Mouse (Mus musculus): ENCODE results near the gene Dek. TPM values are rescaled to one million over a fixed set of nuclear protein-coding genes. Genes with fewer than 3 reads are reported as not detected.

Dek gene
- polyA plus RNA-seq, 1 experiment from 2014 or later = 152 TPM

DNA sequence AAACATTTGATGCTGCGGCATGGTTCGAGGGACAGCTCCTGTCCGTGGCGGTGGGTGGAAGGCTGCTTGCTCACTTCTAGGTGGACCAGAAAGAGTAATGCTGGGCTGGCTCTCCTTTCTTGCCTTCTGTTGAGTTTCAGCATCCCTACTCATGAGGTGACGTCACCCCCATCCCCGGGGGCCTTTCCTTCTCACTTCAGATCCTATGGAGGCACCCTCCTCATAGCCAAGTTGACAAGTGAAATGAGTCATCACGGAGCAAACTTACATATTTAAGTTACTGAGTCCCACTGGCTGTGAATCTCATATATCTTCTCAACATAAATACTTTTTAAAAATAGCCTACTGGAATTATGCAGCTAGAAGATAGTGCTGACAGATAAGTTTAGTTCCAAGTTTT lies 28.8 kb upstream of the Dek start:
- Histone ChIP-seq H3K27me3 (replicated peaks) (no peaks in the 10 kb centered on the region), H3K27ac (replicated peaks) (no peak overlapping the region), H3K4me1 (peaks cover 5% of the 10 kb centered on the region), H3K9ac (no peak overlapping the region), H3K9me3 (peaks cover 13% of the 10 kb centered on the region), H3K4me3 (no peak overlapping the region), H3K4me2 (no peak overlapping the region), H3K36me3 (peaks cover 14% of the 10 kb centered on the region)
- no peak for ATAC-seq (ENCODE audit: extremely low read depth, insufficient number of reproducible peaks, low FRiP score, low TSS enrichment)
- 88% methylated on average over 7 of the region's 7 CpGs for WGBS

GRCm38 (mm10) chr13:47133058-47133457 lies 27.1 kb upstream of the Dek start:
- Histone ChIP-seq H3K27ac (replicated peaks) (no peak overlapping the region), H3K27me3 (replicated peaks) (no peaks in the 10 kb centered on the region), H3K36me3 (0 out of 2 replicates have a peak, but pooled peaks cover 2% of the 10 kb centered on the region), H3K4me2 (no peak overlapping the region), H3K9me3 (no peaks in the 10 kb centered on the region), H3K9ac (no peak overlapping the region), H3K4me1 (peaks cover 17% of the 10 kb centered on the region), H3K4me3 (no peak overlapping the region)
- WGBS = 74% methylated on average over 8 of the region's 8 CpGs
- ATAC-seq (ENCODE audit: extremely low read depth, insufficient number of reproducible peaks, low FRiP score, low TSS enrichment) = no peak

DNA sequence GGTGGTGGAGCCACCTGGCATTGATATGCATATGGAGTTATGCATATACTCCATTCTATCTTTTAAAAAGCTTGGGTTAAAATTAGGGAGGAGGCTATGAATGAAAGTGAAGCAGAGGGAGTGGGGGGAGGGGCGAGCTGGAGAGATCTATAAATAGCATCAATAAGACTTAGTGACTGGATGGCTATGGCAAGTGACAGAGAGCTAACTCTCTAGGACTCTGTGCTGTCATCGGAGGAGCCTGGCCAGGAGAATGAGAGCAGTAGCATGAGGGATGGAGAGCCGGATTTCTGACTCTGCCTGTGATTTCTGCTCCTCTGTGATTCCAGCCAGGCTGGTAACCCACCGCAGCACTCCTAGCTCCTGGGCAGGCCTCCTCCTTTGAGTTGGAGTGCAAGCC lies 23.1 kb upstream of the Dek start:
- peaks cover 28% of the 10 kb centered on the region for H3K4me1 ChIP-seq
- H3K36me3 ChIP-seq = no peaks in the 10 kb centered on the region
- ATAC-seq (ENCODE audit: extremely low read depth, insufficient number of reproducible peaks, low FRiP score, low TSS enrichment) = peak; percentile 42; the same call in 1 of the 2 replicates
- peak overlapping the region; percentile 39 for H3K4me2 ChIP-seq
- H3K27me3 ChIP-seq (replicated peaks) = no peaks in the 10 kb centered on the region
- no peaks in the 10 kb centered on the region for H3K9me3 ChIP-seq
- H3K27ac ChIP-seq (replicated peaks) = peak overlapping the region; percentile 88
- no peak overlapping the region for H3K9ac ChIP-seq
- H3K4me3 ChIP-seq = no peak overlapping the region
- 30% methylated on average over 4 of the region's 4 CpGs for WGBS

GRCm38 (mm10) chr13:47125595-47125994 lies 19.6 kb upstream of the Dek start:
- Histone ChIP-seq H3K36me3 (no peaks in the 10 kb centered on the region), H3K4me2 (no peak overlapping the region), H3K27me3 (replicated peaks) (peaks cover 12% of the 10 kb centered on the region; the same call in 1 of the 2 replicates), H3K4me1 (peaks cover 51% of the 10 kb centered on the region), H3K4me3 (no peak overlapping the region), H3K9me3 (no peaks in the 10 kb centered on the region), H3K9ac (no peak overlapping the region), H3K27ac (replicated peaks) (no peak overlapping the region)
- ATAC-seq (ENCODE audit: extremely low read depth, insufficient number of reproducible peaks, low FRiP score, low TSS enrichment) = no peak
- 75% methylated on average over 5 of the region's 5 CpGs for WGBS

DNA sequence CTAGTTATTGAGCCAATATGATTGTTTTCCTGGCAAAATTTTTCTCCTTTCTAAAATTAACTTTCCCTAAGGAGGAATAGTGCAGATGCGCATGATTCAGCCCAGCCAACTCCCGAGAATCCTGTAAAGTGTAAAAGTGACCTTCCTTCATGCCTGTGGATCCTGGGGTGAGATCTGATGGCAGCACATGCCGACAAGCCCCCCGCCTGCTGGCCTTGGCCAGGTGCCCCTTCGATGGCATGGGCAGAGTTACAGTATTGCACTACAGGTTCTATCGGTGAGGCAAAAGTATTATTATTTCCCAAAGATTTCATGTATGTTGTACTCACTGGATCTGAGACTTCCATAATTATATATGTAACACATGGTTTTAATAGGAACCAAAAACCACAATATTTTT lies 19.0 kb upstream of the Dek start:
- no peak overlapping the region for H3K4me3 ChIP-seq
- no peak for ATAC-seq (ENCODE audit: extremely low read depth, insufficient number of reproducible peaks, low FRiP score, low TSS enrichment)
- no peaks in the 10 kb centered on the region for H3K36me3 ChIP-seq
- peaks cover 52% of the 10 kb centered on the region for H3K4me1 ChIP-seq
- H3K27ac ChIP-seq (replicated peaks) = peak overlapping the region; percentile 22; the same call in 1 of the 2 replicates
- no peak overlapping the region for H3K4me2 ChIP-seq
- H3K27me3 ChIP-seq (replicated peaks) = peaks cover 12% of the 10 kb centered on the region; the same call in 1 of the 2 replicates
- H3K9ac ChIP-seq = no peak overlapping the region
- 67% methylated on average over 6 of the region's 6 CpGs for WGBS
- no peaks in the 10 kb centered on the region for H3K9me3 ChIP-seq

GRCm38 (mm10) chr13:47124449-47124848 lies 18.4 kb upstream of the Dek start:
- no peaks in the 10 kb centered on the region for H3K36me3 ChIP-seq
- H3K27ac ChIP-seq (replicated peaks) = peak overlapping the region; percentile 22; the same call in 1 of the 2 replicates
- ATAC-seq (ENCODE audit: extremely low read depth, insufficient number of reproducible peaks, low FRiP score, low TSS enrichment) = no peak
- H3K9me3 ChIP-seq = no peaks in the 10 kb centered on the region
- peaks cover 50% of the 10 kb centered on the region for H3K4me1 ChIP-seq
- H3K9ac ChIP-seq = no peak overlapping the region
- no peak overlapping the region for H3K4me3 ChIP-seq
- 37% methylated on average over 3 of the region's 3 CpGs for WGBS
- no peak overlapping the region for H3K4me2 ChIP-seq
- peaks cover 12% of the 10 kb centered on the region; the same call in 1 of the 2 replicates for H3K27me3 ChIP-seq (replicated peaks)

DNA sequence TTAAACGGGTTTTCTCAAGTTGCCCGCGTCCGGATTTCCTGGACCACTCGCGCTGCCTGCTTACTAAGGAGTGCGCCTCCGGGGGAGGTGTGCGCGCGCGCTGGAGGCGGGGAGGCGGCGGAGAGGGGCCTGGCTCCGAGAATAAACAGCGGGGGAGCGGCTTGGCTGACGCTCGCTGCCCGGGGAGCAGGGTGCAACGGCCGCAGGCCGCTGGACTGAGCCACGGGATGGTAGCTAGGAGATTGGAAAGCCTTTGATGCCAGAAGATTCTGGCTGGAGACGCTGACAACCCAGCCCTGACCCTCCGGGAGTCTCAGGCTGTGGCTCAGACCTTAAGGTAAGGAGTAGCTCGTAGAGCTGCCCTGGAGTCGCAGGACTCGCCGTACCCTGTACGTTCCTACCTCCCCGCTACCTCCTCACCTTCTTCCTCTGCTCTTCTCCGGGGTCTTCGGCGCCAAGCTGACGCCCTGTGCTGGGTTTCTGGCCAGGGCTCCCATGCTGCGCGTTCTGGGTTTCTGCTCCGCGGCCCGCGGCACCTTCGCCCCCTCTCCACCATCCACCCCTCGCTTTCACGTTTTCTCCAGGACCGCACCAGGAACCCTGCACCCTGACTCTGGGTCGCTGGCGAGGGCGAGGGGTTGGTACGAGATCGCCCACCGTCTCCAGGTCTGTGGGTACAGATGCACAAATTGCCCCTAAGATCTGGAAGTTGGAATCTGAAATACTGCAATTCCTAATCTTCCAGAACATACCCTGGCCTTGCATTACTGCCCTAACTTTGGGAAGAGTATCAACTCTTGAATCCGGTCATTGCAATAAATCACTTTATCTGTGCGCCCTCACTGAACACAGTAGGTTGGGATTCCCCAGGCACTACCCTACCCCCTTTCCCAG lies 16.8 kb upstream of the Dek start, which contains the start of gene Rnf144b:
TSS of gene Rnf144b (plus strand) at position 120 of the 894 bp plus-strand sequence.
- Histone ChIP-seq H3K27ac (replicated peaks) (peak within 1 kb of the TSS; percentile 70), H3K4me1 (peaks cover 42% of the 10 kb centered on the region), H3K9ac (peak within 1 kb of the TSS; percentile 88), H3K27me3 (replicated peaks) (peaks cover 12% of the 10 kb centered on the region; the same call in 1 of the 2 replicates), H3K4me3 (peak within 1 kb of the TSS; percentile 76), H3K36me3 (no peaks in the 10 kb centered on the region), H3K4me2 (peak within 1 kb of the TSS; percentile 94), H3K9me3 (no peaks in the 10 kb centered on the region)
- ATAC-seq (ENCODE audit: extremely low read depth, insufficient number of reproducible peaks, low FRiP score, low TSS enrichment) = no peak
- 2% methylated on average over 55 of the region's 55 CpGs for WGBS

DNA sequence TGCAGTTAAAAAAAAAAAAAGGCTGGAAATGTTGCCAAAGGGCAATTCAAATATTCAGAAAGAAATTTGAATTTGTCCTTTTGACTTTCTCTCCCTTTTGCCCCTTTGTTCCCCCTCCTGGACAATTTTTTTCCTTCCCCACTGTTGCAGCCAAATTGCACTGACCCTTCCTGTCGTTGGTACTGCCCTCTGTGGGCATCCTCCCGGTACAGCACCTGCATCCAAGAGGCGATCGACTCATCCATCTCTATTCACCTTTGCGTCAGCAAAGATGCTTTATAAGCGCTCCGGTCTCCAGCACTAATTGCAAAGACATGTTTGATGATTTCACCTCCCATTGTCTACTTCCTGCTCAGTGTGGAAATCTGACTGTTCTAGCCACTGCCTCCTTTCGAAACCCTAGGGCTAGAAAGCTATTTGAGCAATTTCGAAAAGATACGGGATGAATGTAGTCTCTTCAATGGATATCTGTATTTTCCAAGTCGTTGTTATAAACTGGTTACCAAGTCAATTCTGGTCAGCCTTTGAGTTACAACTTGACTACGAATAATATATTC lies 15.4 kb upstream of the Dek start:
- ATAC-seq (ENCODE audit: extremely low read depth, insufficient number of reproducible peaks, low FRiP score, low TSS enrichment) = no peak

DNA sequence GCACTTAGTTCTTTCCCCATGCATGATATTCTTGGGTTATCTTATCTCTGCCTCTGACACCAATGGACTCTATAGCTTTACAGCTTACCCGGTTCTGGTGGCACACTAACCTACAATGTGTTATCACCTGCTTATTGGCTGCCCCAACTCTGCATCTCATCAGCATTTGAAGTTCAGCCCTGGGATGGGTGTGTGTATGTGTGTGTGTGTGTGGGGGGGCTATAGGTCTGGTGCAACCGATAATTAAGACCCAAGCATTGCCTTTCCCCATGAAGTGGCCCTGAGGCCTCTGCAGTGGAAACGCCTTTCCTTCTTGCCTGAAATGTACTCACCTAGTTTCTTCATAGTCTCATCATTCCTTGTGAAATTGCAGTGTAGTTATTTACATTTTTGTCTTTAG lies 10.0 kb upstream of the Dek start:
- WGBS = 69% methylated on average over 3 of the region's 3 CpGs
- Histone ChIP-seq H3K9ac (no peak overlapping the region), H3K36me3 (no peaks in the 10 kb centered on the region), H3K4me3 (no peak overlapping the region), H3K4me1 (peaks cover 35% of the 10 kb centered on the region), H3K9me3 (no peaks in the 10 kb centered on the region), H3K27me3 (replicated peaks) (no peaks in the 10 kb centered on the region), H3K27ac (replicated peaks) (no peak overlapping the region), H3K4me2 (no peak overlapping the region)
- ATAC-seq (ENCODE audit: extremely low read depth, insufficient number of reproducible peaks, low FRiP score, low TSS enrichment) = no peak

More for the DNA sequence above, 15.4 kb upstream of the Dek start:
- Histone ChIP-seq H3K9ac (no peak overlapping the region), H3K36me3 (no peaks in the 10 kb centered on the region), H3K4me3 (no peak overlapping the region), H3K4me2 (peak overlapping the region; percentile 94), H3K27me3 (replicated peaks) (peaks cover 12% of the 10 kb centered on the region; the same call in 1 of the 2 replicates), H3K27ac (replicated peaks) (no peak overlapping the region), H3K4me1 (peaks cover 42% of the 10 kb centered on the region), H3K9me3 (no peaks in the 10 kb centered on the region)
- 44% methylated on average over 12 of the region's 12 CpGs for WGBS

GRCm38 (mm10) chr13:47112924-47113323 lies 6.9 kb upstream of the Dek start:
- no peak for ATAC-seq (ENCODE audit: extremely low read depth, insufficient number of reproducible peaks, low FRiP score, low TSS enrichment)
- WGBS = 30% methylated on average over 3 of the region's 3 CpGs
- H3K27ac ChIP-seq (replicated peaks) = peak overlapping the region; percentile 25
- H3K36me3 ChIP-seq = no peaks in the 10 kb centered on the region
- no peak overlapping the region for H3K4me3 ChIP-seq
- H3K4me1 ChIP-seq = peaks cover 47% of the 10 kb centered on the region
- no peaks in the 10 kb centered on the region for H3K27me3 ChIP-seq (replicated peaks)
- no peaks in the 10 kb centered on the region for H3K9me3 ChIP-seq
- no peak overlapping the region for H3K9ac ChIP-seq
- H3K4me2 ChIP-seq = no peak overlapping the region

GRCm38 (mm10) chr13:47112056-47112455 lies 6.1 kb upstream of the Dek start:
- no peaks in the 10 kb centered on the region for H3K36me3 ChIP-seq
- no peak overlapping the region for H3K4me3 ChIP-seq
- ATAC-seq (ENCODE audit: extremely low read depth, insufficient number of reproducible peaks, low FRiP score, low TSS enrichment) = no peak
- no peaks in the 10 kb centered on the region for H3K27me3 ChIP-seq (replicated peaks)
- H3K9me3 ChIP-seq = no peaks in the 10 kb centered on the region
- H3K9ac ChIP-seq = no peak overlapping the region
- 86% methylated on average over 3 of the region's 3 CpGs for WGBS
- peaks cover 53% of the 10 kb centered on the region for H3K4me1 ChIP-seq
- no peak overlapping the region for H3K4me2 ChIP-seq
- H3K27ac ChIP-seq (replicated peaks) = peak overlapping the region; percentile 16; the same call in 1 of the 2 replicates

All from heart, embryonic 13.5 days (tissue).